Mouse (Mus musculus) ES-E14 (cell line): ENCODE results near the gene Ogfrl1. TPM values are rescaled to one million over a fixed set of nuclear protein-coding genes. Genes with fewer than 3 reads are reported as not detected.

Source experiments
- DNase-seq: peaks from one replicate; pipeline ENCODE4 v3.0.0-alpha.2; 2013; ENCODE audit warnings: low read depth, low spot score
- H3K27ac ChIP-seq: 2 replicates; pipeline ENCODE4 v1.5.1; 2012; ENCODE audit warnings: low read depth, mild to moderate bottlenecking, low read length, moderate library complexity, mixed read lengths; ENCODE audit not compliant: poor library complexity, insufficient read depth, severe bottlenecking
- H3K36me3 ChIP-seq: 2 replicates; pipeline ENCODE4 v1.6.1; 2012; ENCODE audit warnings: mild to moderate bottlenecking, low read length, moderate library complexity, mixed read lengths; ENCODE audit not compliant: control insufficient read depth, poor library complexity, insufficient read depth, severe bottlenecking
- H3K4me1 ChIP-seq, 2 experiments: fragments of 150-350 bp in 1 of 2; sonication (generic) in 1 of 2; 2 replicates each; pipeline ENCODE4 v1.6.1; 2012; ENCODE audit warnings: low read length in 2 of 2, mild to moderate bottlenecking in 1 of 2, mixed read lengths in 1 of 2; ENCODE audit not compliant: control insufficient read depth in 2 of 2, insufficient read depth in 2 of 2, poor library complexity in 1 of 2
- H3K4me3 ChIP-seq, 2 experiments: fragments of 150-350 bp in 1 of 2; sonication (generic) in 1 of 2; 2 replicates each; pipeline ENCODE4 v1.5.1; 2012; ENCODE audit warnings: low read length in 2 of 2, low read depth in 1 of 2, mild to moderate bottlenecking in 1 of 2, mixed read lengths in 1 of 2; ENCODE audit not compliant: insufficient read depth in 1 of 2, poor library complexity in 1 of 2, severe bottlenecking in 1 of 2
- H3K9ac ChIP-seq: 2 replicates; pipeline ENCODE4 v1.6.1; 2012; ENCODE audit warnings: low read depth, mild to moderate bottlenecking, low read length, mixed read lengths; ENCODE audit not compliant: poor library complexity, insufficient read depth, severe bottlenecking
- H3K9me3 ChIP-seq: fragments of 150-350 bp; sonication (generic); 2 replicates; pipeline ENCODE4 v1.6.1; 2012; ENCODE audit warnings: low read depth, mild to moderate bottlenecking, low read length; ENCODE audit not compliant: control insufficient read depth, insufficient read depth
- CHD2 ChIP-seq: IDR thresholded peaks from 2 replicates; pipeline ENCODE4 v1.6.1; 2014; ENCODE audit warnings: mild to moderate bottlenecking, low read depth, low read length, inconsistent platforms
- HCFC1 ChIP-seq: IDR thresholded peaks from 2 replicates; pipeline ENCODE4 v1.6.1; 2012; ENCODE audit warnings: low read length, inconsistent platforms, borderline replicate concordance; ENCODE audit not compliant: insufficient read depth
- MAFK ChIP-seq: IDR thresholded peaks from 2 replicates; pipeline ENCODE4 v1.6.1; 2014; ENCODE audit warnings: mild to moderate bottlenecking, low read depth, low read length, inconsistent platforms; ENCODE audit not compliant: insufficient read depth
- ZC3H11A ChIP-seq: IDR thresholded peaks from 2 replicates; pipeline ENCODE4 v1.6.1; 2012; ENCODE audit warnings: low read depth, mild to moderate bottlenecking, inconsistent platforms, low read length, borderline replicate concordance
- ZNF384 ChIP-seq: IDR thresholded peaks from 2 replicates; pipeline ENCODE4 v1.6.1; 2012; ENCODE audit warnings: low read depth, low read length, inconsistent platforms
- in situ Hi-C, 2 experiments: fragments of 600-800 bp; cut with MboI; formaldehyde crosslinking; loops; one replicate each; pipeline ENCODE4 v1.15.1; 2025; ENCODE audit warnings: low sequenced_read_pairs in 2 of 2, inconsistent platforms in 1 of 2; ENCODE audit not compliant: unreplicated experiment in 2 of 2
- total RNA-seq: library from RNA; depleted of rRNA; stranded (reverse); fragments of 300-350 nt; gene quantifications from 2 replicates; pipeline ENCODE4 v1.2.3, GENCODE M21; 2012

Gene Ogfrl1
- total RNA-seq, 1 experiment = 3.9 TPM

GRCm38 (mm10) chr1:23320591-23321195 lies 76.9 kb downstream of the Ogfrl1 start:
- in situ Hi-C loops = loop anchor here in 1 of 2 experiments (10.0 kb wide), 1 partner anchor 164 kb away; no protein-coding TSS in a partner anchor
- H3K27ac ChIP-seq = no peak overlapping the region
- TF ChIP-seq ZC3H11A = no peak
- no peak for TF ChIP-seq ZNF384
- TF ChIP-seq CHD2 = no peak
- TF ChIP-seq MAFK = no peak
- TF ChIP-seq HCFC1 = no peak

More at GRCm38 (mm10) chr1:23320591-23321195, 76.9 kb downstream of the Ogfrl1 start:
- Histone ChIP-seq H3K9ac (no peak overlapping the region), H3K9me3 (no peaks in the 10 kb centered on the region), H3K4me1 (no peaks in the 10 kb centered on the region), H3K4me3 (no peak overlapping the region), H3K36me3 (no peaks in the 10 kb centered on the region)
- no peak for DNase-seq
